Mouse (Mus musculus): Measurements from ENCODE around the gene Tle3. TPM values are rescaled to one million over a fixed set of nuclear protein-coding genes. Genes with fewer than 3 reads are reported as not detected.

The Tle3 gene
- polyA plus RNA-seq, 1 experiment from 2014 or later = 36.6 TPM

DNA sequence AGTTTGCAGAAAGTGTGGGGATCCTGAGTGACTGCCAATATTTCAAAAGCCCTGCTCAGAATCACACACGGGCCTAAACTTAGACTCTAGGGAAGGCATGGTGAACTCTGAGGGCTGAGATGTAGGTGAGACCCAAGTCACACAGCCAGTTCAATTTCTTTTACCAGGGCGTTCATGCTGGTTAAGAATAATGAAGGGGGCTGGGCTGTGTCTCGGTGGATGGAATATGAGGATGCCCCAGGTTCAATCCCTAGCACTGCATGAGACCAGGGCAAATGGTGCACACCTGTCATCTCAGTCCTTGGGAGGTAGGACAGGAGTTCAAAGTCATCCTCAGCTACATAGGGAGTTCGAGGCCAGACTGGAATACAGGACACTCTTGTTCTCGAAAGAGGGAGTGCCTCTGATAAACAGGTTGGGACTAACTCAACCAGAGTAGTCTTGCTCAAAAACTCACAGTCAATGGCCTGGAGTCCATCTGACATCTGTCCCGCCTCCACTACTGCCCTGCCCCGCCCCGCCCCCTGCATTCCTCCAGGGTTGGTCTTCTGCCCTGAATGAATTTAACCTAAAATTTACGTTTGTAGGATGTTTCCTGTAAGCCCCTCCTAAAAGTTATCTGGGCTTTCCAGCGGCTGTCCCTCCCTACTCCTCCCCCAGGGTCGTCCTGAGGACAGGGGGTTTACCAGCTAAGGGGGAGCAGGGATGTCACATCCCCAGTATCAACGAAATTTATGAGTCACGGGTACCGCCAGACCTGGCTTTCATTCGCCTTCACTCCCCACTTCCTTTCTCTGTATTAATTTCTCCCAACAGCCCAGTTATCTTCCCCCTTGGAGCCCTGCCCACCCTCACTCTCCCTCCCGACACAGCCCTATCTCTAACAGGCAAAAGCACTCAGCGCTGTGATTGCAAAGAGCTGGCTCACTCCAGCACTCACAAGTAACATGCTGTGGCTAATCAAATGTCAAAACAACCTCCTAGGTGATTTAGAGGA lies 35.3 kb upstream of the Tle3 start:
- H3K4me1 ChIP-seq = peaks cover 23% of the 10 kb centered on the region
- no peak for ATAC-seq
- H3K9me3 ChIP-seq (replicated peaks) = no peaks in the 10 kb centered on the region
- no peak overlapping the region for H3K4me3 ChIP-seq
- 46% methylated on average over 17 of the region's 17 CpGs for WGBS
- H3K27me3 ChIP-seq = peaks cover 50% of the 10 kb centered on the region
- no peak overlapping the region for H3K9ac ChIP-seq
- H3K4me2 ChIP-seq = no peak overlapping the region
- H3K27ac ChIP-seq = no peak overlapping the region
- no peaks in the 10 kb centered on the region for H3K36me3 ChIP-seq (ENCODE audit: poor library complexity, severe bottlenecking)

DNA sequence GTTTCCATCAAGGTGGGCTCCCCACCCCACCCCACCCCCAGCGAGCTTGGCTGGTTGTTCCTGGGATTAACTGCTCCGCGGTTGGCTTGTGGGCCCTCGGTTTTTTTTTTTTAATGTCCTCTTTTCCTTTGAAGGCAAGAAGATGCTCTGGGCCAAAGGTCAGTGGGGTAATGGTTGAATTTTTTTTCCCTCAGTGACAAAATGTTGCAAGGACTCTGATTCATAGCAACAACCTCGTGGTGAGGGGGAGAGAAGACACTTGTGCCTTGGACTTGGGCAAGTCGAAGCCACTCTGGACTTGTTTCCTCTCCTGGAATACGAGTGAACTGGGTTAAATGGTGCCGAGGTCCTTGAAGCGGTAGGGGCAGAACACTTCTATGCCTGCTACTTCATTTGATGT lies 34.5 kb upstream of the Tle3 start:
- no peaks in the 10 kb centered on the region for H3K36me3 ChIP-seq (ENCODE audit: poor library complexity, severe bottlenecking)
- no peaks in the 10 kb centered on the region for H3K9me3 ChIP-seq (replicated peaks)
- no peak overlapping the region for H3K4me3 ChIP-seq
- peaks cover 25% of the 10 kb centered on the region for H3K4me1 ChIP-seq
- no peak for ATAC-seq
- WGBS = 29% methylated on average over 9 of the region's 9 CpGs
- H3K9ac ChIP-seq = no peak overlapping the region
- H3K27me3 ChIP-seq = peaks cover 51% of the 10 kb centered on the region
- H3K27ac ChIP-seq = no peak overlapping the region
- H3K4me2 ChIP-seq = no peak overlapping the region

DNA sequence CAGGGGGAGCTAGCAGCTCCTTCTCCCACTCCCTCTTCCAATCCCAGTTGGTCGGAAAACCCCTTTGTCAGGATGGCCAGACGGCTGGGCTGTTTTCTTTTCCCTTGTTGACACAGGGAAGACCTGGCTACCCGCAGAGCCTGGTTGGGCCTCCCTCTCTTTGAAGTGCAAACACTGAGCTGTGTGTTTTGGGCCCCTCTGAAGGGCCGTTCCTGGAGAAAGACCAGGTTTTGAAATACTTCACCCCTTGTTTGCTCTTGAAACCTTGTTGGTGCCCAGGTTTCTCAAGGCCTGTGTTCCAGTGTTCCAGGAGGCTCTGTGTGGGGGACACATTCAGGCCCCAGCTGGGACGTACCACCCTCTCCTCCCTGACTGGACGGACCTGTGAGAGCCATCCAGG lies 32.9 kb upstream of the Tle3 start:
- no peaks in the 10 kb centered on the region for H3K36me3 ChIP-seq (ENCODE audit: poor library complexity, severe bottlenecking)
- ATAC-seq = no peak

DNA sequence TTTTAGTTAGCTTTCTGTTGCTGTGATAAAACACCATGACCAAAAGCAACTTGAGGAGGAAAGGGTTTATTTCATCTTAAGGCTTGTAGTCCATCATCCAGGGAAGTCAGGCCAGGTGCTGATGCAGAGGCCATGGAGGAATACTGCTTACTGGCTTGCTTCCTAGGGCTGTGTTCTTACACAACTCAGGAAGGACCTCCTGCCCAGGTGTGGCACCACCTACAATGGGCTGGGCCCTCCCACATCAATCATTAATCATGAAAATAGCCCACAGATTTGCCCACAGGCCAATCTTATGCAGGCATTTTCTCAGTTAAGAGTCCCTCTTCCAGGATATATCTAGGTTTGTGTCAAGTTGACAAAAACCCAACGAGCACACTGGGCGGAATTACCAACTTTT lies 31.8 kb upstream of the Tle3 start:
- Histone ChIP-seq H3K4me1 (peaks cover 33% of the 10 kb centered on the region), H3K27ac (no peak overlapping the region), H3K4me3 (no peak overlapping the region), H3K36me3 (ENCODE audit: poor library complexity, severe bottlenecking) (no peaks in the 10 kb centered on the region), H3K9me3 (replicated peaks) (no peaks in the 10 kb centered on the region), H3K9ac (no peak overlapping the region), H3K4me2 (no peak overlapping the region), H3K27me3 (peaks cover 48% of the 10 kb centered on the region)
- ATAC-seq = no peak
- WGBS = 92% methylated on average over 2 of the region's 2 CpGs

More for the DNA sequence above, 32.9 kb upstream of the Tle3 start:
- no peak overlapping the region for H3K27ac ChIP-seq
- no peak overlapping the region for H3K4me3 ChIP-seq
- no peak overlapping the region for H3K9ac ChIP-seq
- 23% methylated on average over 6 of the region's 6 CpGs for WGBS
- peaks cover 30% of the 10 kb centered on the region for H3K4me1 ChIP-seq
- peaks cover 44% of the 10 kb centered on the region for H3K27me3 ChIP-seq
- no peaks in the 10 kb centered on the region for H3K9me3 ChIP-seq (replicated peaks)
- H3K4me2 ChIP-seq = no peak overlapping the region

DNA sequence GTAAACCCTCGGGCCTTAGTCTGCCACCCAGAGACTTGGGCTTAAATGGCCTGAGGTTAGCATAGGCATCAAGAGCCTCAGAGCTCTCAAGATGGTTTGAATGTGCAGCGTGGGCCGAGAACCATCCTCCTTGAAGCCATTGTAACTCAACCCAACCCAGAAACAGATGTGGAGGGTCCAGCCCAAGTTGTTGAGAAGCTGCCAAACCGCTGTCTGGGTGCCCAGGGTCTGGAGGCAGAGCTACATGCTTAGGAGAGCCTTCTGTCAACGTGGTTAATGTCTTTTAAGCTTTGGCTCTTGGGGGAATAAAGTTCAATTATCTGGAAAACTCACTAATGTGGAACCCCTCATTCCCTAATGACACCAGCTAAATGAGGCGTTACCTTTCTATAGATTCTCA lies 29.9 kb upstream of the Tle3 start:
- Histone ChIP-seq H3K36me3 (ENCODE audit: poor library complexity, severe bottlenecking) (no peaks in the 10 kb centered on the region), H3K4me1 (peaks cover 25% of the 10 kb centered on the region), H3K27me3 (peaks cover 45% of the 10 kb centered on the region), H3K4me2 (no peak overlapping the region), H3K4me3 (no peak overlapping the region), H3K9me3 (replicated peaks) (no peaks in the 10 kb centered on the region), H3K9ac (no peak overlapping the region), H3K27ac (no peak overlapping the region)
- no peak for ATAC-seq
- WGBS = 66% methylated on average over 6 of the region's 6 CpGs

DNA sequence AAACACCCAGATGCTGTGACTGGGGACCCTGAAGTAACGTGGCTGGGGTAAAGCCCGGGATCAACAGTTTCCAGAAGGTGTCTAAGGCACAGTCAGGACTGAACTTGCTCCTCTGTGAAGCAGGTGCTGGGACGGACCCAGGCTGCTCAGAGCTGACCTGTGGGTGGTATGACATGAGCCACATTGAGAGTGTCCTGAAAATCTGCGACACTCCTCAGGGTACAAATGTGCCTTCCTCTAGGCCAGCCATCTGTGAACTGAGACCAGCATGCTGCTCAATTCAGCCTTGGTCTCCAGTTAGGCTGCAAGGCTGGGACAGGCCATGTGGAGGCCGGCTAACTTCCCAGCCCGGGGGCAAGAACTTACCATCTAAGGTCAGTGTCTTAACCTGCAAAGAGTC lies 27.5 kb upstream of the Tle3 start:
- Histone ChIP-seq H3K4me3 (no peak overlapping the region), H3K9me3 (replicated peaks) (no peaks in the 10 kb centered on the region), H3K27me3 (peaks cover 30% of the 10 kb centered on the region), H3K27ac (no peak overlapping the region), H3K4me2 (no peak overlapping the region), H3K9ac (no peak overlapping the region), H3K4me1 (peaks cover 32% of the 10 kb centered on the region), H3K36me3 (ENCODE audit: poor library complexity, severe bottlenecking) (no peaks in the 10 kb centered on the region)
- ATAC-seq = no peak
- 86% methylated on average over 6 of the region's 6 CpGs for WGBS

DNA sequence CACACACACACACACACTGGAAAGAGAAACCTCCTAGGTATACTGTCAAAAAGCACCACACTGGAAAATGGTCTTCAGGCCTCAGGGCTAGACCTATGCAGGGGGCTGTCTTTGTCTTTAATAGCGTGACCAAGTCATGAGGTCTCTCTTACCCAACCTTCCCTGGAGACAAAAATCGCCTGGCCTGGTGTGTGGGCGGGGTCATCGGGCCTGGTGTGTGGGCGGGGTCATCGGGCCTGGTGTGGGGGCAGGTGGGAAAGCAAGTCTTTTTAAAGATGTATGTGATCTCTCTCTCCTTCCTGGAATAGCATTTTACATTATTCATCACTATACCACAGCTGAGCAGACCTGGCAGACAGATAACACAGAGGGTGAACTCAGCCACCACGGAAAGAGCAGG lies 25.2 kb upstream of the Tle3 start:
- Histone ChIP-seq H3K4me2 (no peak overlapping the region), H3K4me3 (no peak overlapping the region), H3K9ac (no peak overlapping the region), H3K36me3 (ENCODE audit: poor library complexity, severe bottlenecking) (no peaks in the 10 kb centered on the region), H3K4me1 (peaks cover 46% of the 10 kb centered on the region), H3K27ac (no peak overlapping the region), H3K9me3 (replicated peaks) (no peaks in the 10 kb centered on the region), H3K27me3 (peaks cover 18% of the 10 kb centered on the region)
- WGBS = 42% methylated on average over 7 of the region's 7 CpGs
- no peak for ATAC-seq

DNA sequence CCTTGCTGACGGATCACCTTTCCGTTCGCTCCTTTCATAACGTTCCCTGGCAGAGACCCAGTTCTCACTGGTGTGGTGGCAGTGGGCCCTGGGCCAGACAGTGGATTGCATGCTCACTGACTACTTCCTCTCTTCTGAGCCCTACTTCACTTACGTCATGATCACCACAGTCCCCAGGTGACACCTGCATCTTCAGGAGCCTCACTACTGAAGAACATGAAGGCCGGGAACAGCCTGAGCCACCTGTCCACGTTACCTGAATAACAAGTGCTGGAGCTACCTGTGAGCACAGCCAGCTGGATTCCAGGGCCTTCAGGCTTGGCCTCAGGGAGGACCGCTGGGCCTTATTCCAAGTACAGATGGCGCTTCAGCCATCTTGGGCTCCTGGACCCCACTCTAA lies 24.1 kb upstream of the Tle3 start:
- Histone ChIP-seq H3K4me3 (no peak overlapping the region), H3K9ac (no peak overlapping the region), H3K27me3 (peaks cover 20% of the 10 kb centered on the region), H3K27ac (no peak overlapping the region), H3K4me1 (peaks cover 42% of the 10 kb centered on the region), H3K36me3 (ENCODE audit: poor library complexity, severe bottlenecking) (no peaks in the 10 kb centered on the region), H3K9me3 (replicated peaks) (no peaks in the 10 kb centered on the region), H3K4me2 (no peak overlapping the region)
- no peak for ATAC-seq
- WGBS = 69% methylated on average over 9 of the region's 9 CpGs

DNA sequence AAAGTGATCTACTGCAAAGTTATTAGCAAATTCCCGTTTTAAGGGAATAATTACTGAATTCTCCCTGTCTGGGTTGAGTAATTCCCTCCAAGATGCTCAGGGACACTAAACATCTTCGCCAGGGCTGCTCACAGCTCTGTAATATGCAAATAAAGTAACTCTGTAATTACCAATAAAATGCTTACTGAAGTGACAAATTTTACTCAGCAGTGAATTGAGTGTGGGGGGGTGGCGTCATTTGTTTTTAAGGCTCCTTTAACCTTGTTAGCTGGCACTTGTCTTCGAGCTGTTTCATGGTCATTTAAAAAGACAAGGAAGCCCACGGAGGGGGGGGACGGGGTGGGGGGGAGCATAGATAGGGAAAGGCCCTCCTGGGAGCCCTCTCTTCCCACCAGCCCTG lies 23.6 kb upstream of the Tle3 start:
- H3K4me2 ChIP-seq = no peak overlapping the region
- WGBS = 29% methylated on average over 6 of the region's 6 CpGs

DNA sequence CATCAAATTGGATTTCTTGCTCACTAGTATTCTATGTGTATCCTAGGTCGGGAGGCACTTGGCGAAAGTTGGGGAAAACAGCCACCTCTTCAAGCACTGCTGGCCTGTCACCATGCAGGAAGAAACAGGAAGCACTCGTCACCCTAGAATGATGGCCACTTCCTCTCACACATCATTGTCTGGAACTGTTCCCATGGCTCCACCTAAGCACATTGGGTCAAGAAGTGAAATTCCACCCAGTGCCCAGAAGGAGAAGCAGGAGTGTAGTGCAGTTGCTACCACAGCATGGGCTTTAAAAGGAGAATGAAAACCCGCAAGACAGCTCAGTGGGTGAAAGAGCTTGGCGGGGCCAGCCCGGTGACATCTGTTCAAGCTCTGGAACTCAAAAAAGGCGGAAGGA lies 22.5 kb upstream of the Tle3 start:
- no peak for ATAC-seq
- 90% methylated on average over 7 of the region's 7 CpGs for WGBS

More for the DNA sequence above, 23.6 kb upstream of the Tle3 start:
- no peak overlapping the region for H3K9ac ChIP-seq
- no peak overlapping the region for H3K4me3 ChIP-seq
- peaks cover 24% of the 10 kb centered on the region for H3K27me3 ChIP-seq
- peaks cover 40% of the 10 kb centered on the region for H3K4me1 ChIP-seq
- peak overlapping the region; percentile 26; the same call in 1 of the 2 replicates for H3K27ac ChIP-seq
- H3K9me3 ChIP-seq (replicated peaks) = no peaks in the 10 kb centered on the region
- ATAC-seq = no peak
- H3K36me3 ChIP-seq (ENCODE audit: poor library complexity, severe bottlenecking) = no peaks in the 10 kb centered on the region

DNA sequence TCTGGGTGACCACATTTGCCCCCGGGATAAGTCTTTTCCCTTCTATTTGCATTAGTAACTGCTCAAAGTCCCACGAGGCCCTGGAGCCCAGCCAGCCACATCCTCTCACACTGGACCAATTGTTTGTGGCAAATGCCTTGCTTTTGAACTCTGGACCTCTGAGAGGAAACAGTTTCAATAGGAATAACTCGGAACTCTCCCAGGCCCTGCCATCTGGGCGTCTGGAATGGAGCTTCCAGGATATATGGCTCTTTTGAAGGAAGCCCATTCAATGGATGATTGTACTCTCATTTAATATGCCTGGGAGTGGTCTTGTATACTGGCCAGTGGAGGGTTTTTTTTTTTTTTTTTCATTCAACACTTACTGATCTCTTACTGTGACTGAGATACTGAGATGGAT lies 21.0 kb upstream of the Tle3 start:
- no peak overlapping the region for H3K27ac ChIP-seq
- H3K27me3 ChIP-seq = peaks cover 19% of the 10 kb centered on the region
- H3K36me3 ChIP-seq (ENCODE audit: poor library complexity, severe bottlenecking) = no peaks in the 10 kb centered on the region
- peaks cover 37% of the 10 kb centered on the region for H3K4me1 ChIP-seq
- no peak overlapping the region for H3K4me3 ChIP-seq
- H3K4me2 ChIP-seq = no peak overlapping the region
- no peak overlapping the region for H3K9ac ChIP-seq
- ATAC-seq = no peak
- WGBS = 9% methylated on average over 4 of the region's 4 CpGs
- H3K9me3 ChIP-seq (replicated peaks) = no peaks in the 10 kb centered on the region

More for the DNA sequence above, 22.5 kb upstream of the Tle3 start:
- peaks cover 40% of the 10 kb centered on the region for H3K4me1 ChIP-seq
- no peak overlapping the region for H3K4me2 ChIP-seq
- no peak overlapping the region for H3K4me3 ChIP-seq
- H3K9me3 ChIP-seq (replicated peaks) = no peaks in the 10 kb centered on the region
- no peak overlapping the region for H3K9ac ChIP-seq
- no peaks in the 10 kb centered on the region for H3K36me3 ChIP-seq (ENCODE audit: poor library complexity, severe bottlenecking)
- H3K27me3 ChIP-seq = peaks cover 31% of the 10 kb centered on the region
- no peak overlapping the region for H3K27ac ChIP-seq

DNA sequence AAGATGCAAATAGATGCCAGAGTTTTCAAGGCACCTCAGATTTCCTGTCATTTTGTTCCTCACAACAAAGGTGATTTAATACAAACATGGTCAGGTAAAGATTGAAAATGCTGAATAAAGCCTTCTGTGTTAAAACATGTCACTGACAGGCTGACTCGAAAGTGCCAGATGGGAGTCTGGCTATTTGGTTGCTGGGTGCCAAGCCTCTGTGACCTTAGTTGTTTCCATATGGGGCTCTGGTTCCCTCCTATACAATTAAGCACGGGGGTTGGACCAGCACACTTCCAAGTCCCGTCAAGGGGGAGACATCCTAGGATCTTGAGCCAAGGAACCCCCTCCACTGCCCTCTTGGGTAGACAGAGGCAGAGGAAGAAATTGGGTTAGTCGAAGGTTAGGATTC lies 13.2 kb upstream of the Tle3 start:
- no peaks in the 10 kb centered on the region for H3K36me3 ChIP-seq (ENCODE audit: poor library complexity, severe bottlenecking)
- H3K4me2 ChIP-seq = no peak overlapping the region
- ATAC-seq = no peak
- no peak overlapping the region for H3K27ac ChIP-seq
- peaks cover 39% of the 10 kb centered on the region for H3K27me3 ChIP-seq
- H3K4me1 ChIP-seq = peaks cover 48% of the 10 kb centered on the region
- 38% methylated on average over 4 of the region's 4 CpGs for WGBS
- H3K4me3 ChIP-seq = no peak overlapping the region
- no peak overlapping the region for H3K9ac ChIP-seq
- H3K9me3 ChIP-seq (replicated peaks) = 0 out of 2 replicates have a peak, but pooled peaks cover 3% of the 10 kb centered on the region
